Mouse (Mus musculus): Measurements from ENCODE around the gene Ankef1. TPM values are rescaled to one million over a fixed set of nuclear protein-coding genes. Genes with fewer than 3 reads are reported as not detected.
A peak's percentile ranks its signal among the peaks of the same experiment; 100 is the strongest.

Ankef1 gene
- total RNA-seq, 1 experiment from 2014 or later, result not detected

- ATAC-seq (replicated peaks; ENCODE audit: low read depth, poor library complexity, severe bottlenecking), result peak; percentile 63; the same call in 1 of the 2 replicates
Measured at GRCm38 (mm10) chr2:136596451-136596850, 94.7 kb downstream of the Ankef1 start.

- ATAC-seq (replicated peaks; ENCODE audit: low read depth, poor library complexity, severe bottlenecking), result no peak
Measured at GRCm38 (mm10) chr2:136598743-136599142, 97.0 kb downstream of the Ankef1 start.

- ATAC-seq (replicated peaks; ENCODE audit: low read depth, poor library complexity, severe bottlenecking), result no peak
Measured at GRCm38 (mm10) chr2:136600651-136601170, 99.0 kb downstream of the Ankef1 start.

- no peak for ATAC-seq (replicated peaks; ENCODE audit: low read depth, poor library complexity, severe bottlenecking)
Measured at GRCm38 (mm10) chr2:136601206-136601605, 99.5 kb downstream of the Ankef1 start.

Other genes starting within 250 kb of the Ankef1 start
- not detected in 2 replicates for gene Pak7, start 113.9 kb upstream of the Ankef1 start, total RNA-seq (2017)
- gene Snap25, start 211.5 kb downstream of the Ankef1 start, total RNA-seq (2017), result not detected in 2 replicates